Mouse (Mus musculus) hindbrain, postnatal 0 days (tissue): Measurements from ENCODE around the gene Fgfr2. TPM values are rescaled to one million over a fixed set of nuclear protein-coding genes. Genes with fewer than 3 reads are reported as not detected.

ENCODE experiments used
- ATAC-seq: fragments of 200-750 bp; cut with Nextera tagmentation; 2 replicates; pipeline ENCODE4 v1.8.0; 2017; ENCODE audit warnings: mild to moderate bottlenecking, moderate TSS enrichment, moderate library complexity
- DNase-seq: peaks from one replicate; pipeline ENCODE4 v3.0.0-alpha.2; 2015; ENCODE audit warnings: low spot score
- H3K27ac ChIP-seq: fragments of 300-500 bp; sonication (generic); 2 replicates; pipeline ENCODE4 v1.5.1; 2014; ENCODE audit warnings: mild to moderate bottlenecking
- H3K27me3 ChIP-seq: fragments of 300-500 bp; sonication (generic); 2 replicates; pipeline ENCODE4 v1.6.1; 2014; ENCODE audit warnings: low read length, mixed read lengths; ENCODE audit not compliant: insufficient read depth
- H3K36me3 ChIP-seq: fragments of 300-500 bp; sonication (generic); 2 replicates; pipeline ENCODE4 v1.6.1; 2014; ENCODE audit warnings: low read length, mixed read lengths; ENCODE audit not compliant: insufficient read depth
- H3K4me1 ChIP-seq: fragments of 300-500 bp; sonication (generic); 2 replicates; pipeline ENCODE4 v1.6.1; 2014; ENCODE audit warnings: antibody characterized with exemption, low read length, mixed read lengths; ENCODE audit not compliant: insufficient read depth
- H3K4me2 ChIP-seq: fragments of 300-500 bp; sonication (generic); 2 replicates; pipeline ENCODE4 v1.6.1; 2014; ENCODE audit warnings: low read depth, mild to moderate bottlenecking, low read length, moderate library complexity, mixed read lengths
- H3K4me3 ChIP-seq: fragments of 300-500 bp; sonication (generic); 2 replicates; pipeline ENCODE4 v1.5.1; 2014; ENCODE audit warnings: low read length
- H3K9ac ChIP-seq: fragments of 300-500 bp; sonication (generic); replicated peaks from 2 replicates; pipeline ENCODE4 v1.6.1; 2014; ENCODE audit warnings: mild to moderate bottlenecking, low read length, moderate library complexity, mixed read lengths
- H3K9me3 ChIP-seq: fragments of 300-500 bp; sonication (generic); 2 replicates; pipeline ENCODE4 v1.6.1; 2016; ENCODE audit warnings: low read length, mixed read lengths
- CTCF ChIP-seq: IDR thresholded peaks from 2 replicates; pipeline ENCODE4 v1.5.1; 2016; ENCODE audit warnings: antibody characterized with exemption, control low read depth, low read depth
- WGBS: fragments of 180-500 bp; shearing (Covaris S2); extraction: QIAGEN DNeasy Blood & Tissue Kit; methylation state at CpG from one replicate; pipeline ENCODE4 v1.1.7; 2014; 5-methylcytosine and 5-hydroxymethylcytosine counted together
- polyA plus RNA-seq: library from polyadenylated mRNA; unstranded; fragments of >200 nt; fragmentation: Nextera tagmentation; extraction: Ambion mirVana; gene quantifications from 2 replicates; pipeline ENCODE4 v1.2.1, GENCODE M21; 2015
- total RNA-seq: library from RNA; depleted of rRNA; stranded (reverse); fragments of >200 nt; gene quantifications from 2 replicates; pipeline ENCODE4 v1.2.3, GENCODE M21; 2014

The Fgfr2 gene
- total and polyA plus RNA-seq, 2 experiments from 2014 or later: 17.3 to 49.0 TPM

GRCm38 (mm10) chr7:132672481-132672959 lies 450.6 kb downstream of the Fgfr2 start:
- Histone ChIP-seq H3K36me3 (no peaks in the 10 kb centered on the region), H3K9ac (no peak overlapping the region), H3K27me3 (no peaks in the 10 kb centered on the region), H3K4me3 (no peak overlapping the region), H3K4me1 (peaks cover 4% of the 10 kb centered on the region; the same call in 1 of the 2 replicates), H3K4me2 (no peak overlapping the region), H3K27ac (no peak overlapping the region), H3K9me3 (no peaks in the 10 kb centered on the region)
- DNase-seq (no peak), ATAC-seq (no peak)
- no peak for TF ChIP-seq CTCF
- WGBS: 64% methylated on average over 7 of the region's 7 CpGs

GRCm38 (mm10) chr7:132670863-132671165 lies 452.3 kb downstream of the Fgfr2 start:
- H3K9me3 ChIP-seq: no peaks in the 10 kb centered on the region
- H3K36me3 ChIP-seq: no peaks in the 10 kb centered on the region
- ATAC-seq: no peak
- TF ChIP-seq CTCF: no peak
- DNase-seq: no peak
- H3K4me1 ChIP-seq: peaks cover 4% of the 10 kb centered on the region; the same call in 1 of the 2 replicates
- 75% methylated on average over 3 of the region's 3 CpGs for whole genome bisulfite sequencing
- no peak overlapping the region for H3K27ac ChIP-seq
- no peak overlapping the region for H3K9ac ChIP-seq
- H3K4me3 ChIP-seq: no peak overlapping the region
- no peaks in the 10 kb centered on the region for H3K27me3 ChIP-seq
- H3K4me2 ChIP-seq: no peak overlapping the region

- Histone ChIP-seq H3K4me1 (peaks cover 4% of the 10 kb centered on the region; the same call in 1 of the 2 replicates), H3K27ac (no peak overlapping the region), H3K4me2 (no peak overlapping the region), H3K36me3 (no peaks in the 10 kb centered on the region), H3K9me3 (no peaks in the 10 kb centered on the region), H3K4me3 (no peak overlapping the region), H3K27me3 (no peaks in the 10 kb centered on the region), H3K9ac (no peak overlapping the region)
- no peak for ATAC-seq
- WGBS: 81% methylated on average over 20 of the region's 20 CpGs
- DNase-seq: no peak
- no peak for TF ChIP-seq CTCF
Observed at GRCm38 (mm10) chr7:132669999-132670862, 452.9 kb downstream of the Fgfr2 start.

GRCm38 (mm10) chr7:132668604-132669003 lies 454.5 kb downstream of the Fgfr2 start:
- H3K4me2 ChIP-seq: no peak overlapping the region
- H3K27me3 ChIP-seq: no peaks in the 10 kb centered on the region
- no peak for DNase-seq
- no peak overlapping the region for H3K9ac ChIP-seq
- WGBS: 29% methylated on average over 2 of the region's 2 CpGs
- H3K36me3 ChIP-seq: no peaks in the 10 kb centered on the region
- H3K27ac ChIP-seq: no peak overlapping the region
- no peaks in the 10 kb centered on the region for H3K9me3 ChIP-seq
- peaks cover 4% of the 10 kb centered on the region; the same call in 1 of the 2 replicates for H3K4me1 ChIP-seq
- H3K4me3 ChIP-seq: no peak overlapping the region
- ATAC-seq: no peak
- no peak for TF ChIP-seq CTCF

GRCm38 (mm10) chr7:132666516-132666915 lies 456.6 kb downstream of the Fgfr2 start:
- ATAC-seq (no peak), DNase-seq (no peak)
- Histone ChIP-seq H3K27ac (no peak overlapping the region), H3K36me3 (no peaks in the 10 kb centered on the region), H3K9ac (no peak overlapping the region), H3K4me3 (no peak overlapping the region), H3K4me1 (peaks cover 4% of the 10 kb centered on the region; the same call in 1 of the 2 replicates), H3K27me3 (no peaks in the 10 kb centered on the region), H3K4me2 (no peak overlapping the region), H3K9me3 (no peaks in the 10 kb centered on the region)
- TF ChIP-seq CTCF: no peak
- 85% methylated on average over 4 of the region's 4 CpGs for WGBS

- no peak overlapping the region for H3K4me3 ChIP-seq
- H3K9ac ChIP-seq: no peak overlapping the region
- H3K9me3 ChIP-seq: no peaks in the 10 kb centered on the region
- H3K36me3 ChIP-seq: no peaks in the 10 kb centered on the region
- ATAC-seq (no peak), DNase-seq (no peak)
- H3K4me2 ChIP-seq: no peak overlapping the region
- TF ChIP-seq CTCF: no peak
- peaks cover 4% of the 10 kb centered on the region; the same call in 1 of the 2 replicates for H3K4me1 ChIP-seq
- H3K27me3 ChIP-seq: no peaks in the 10 kb centered on the region
- WGBS: 66% methylated on average over 6 of the region's 8 CpGs
- no peak overlapping the region for H3K27ac ChIP-seq
Observed at GRCm38 (mm10) chr7:132665664-132666382, 457.3 kb downstream of the Fgfr2 start.
